Mouse (Mus musculus): ENCODE measurements at regions not wholly inside any gene's neighbourhood (a gene's known extent, or its start where the extent isn't known, plus 50 kb on each side); places are given as distances from the start of the nearest gene placed in this dataset.
A peak's percentile ranks its signal among the peaks of the same experiment; 100 is the strongest.

DNA sequence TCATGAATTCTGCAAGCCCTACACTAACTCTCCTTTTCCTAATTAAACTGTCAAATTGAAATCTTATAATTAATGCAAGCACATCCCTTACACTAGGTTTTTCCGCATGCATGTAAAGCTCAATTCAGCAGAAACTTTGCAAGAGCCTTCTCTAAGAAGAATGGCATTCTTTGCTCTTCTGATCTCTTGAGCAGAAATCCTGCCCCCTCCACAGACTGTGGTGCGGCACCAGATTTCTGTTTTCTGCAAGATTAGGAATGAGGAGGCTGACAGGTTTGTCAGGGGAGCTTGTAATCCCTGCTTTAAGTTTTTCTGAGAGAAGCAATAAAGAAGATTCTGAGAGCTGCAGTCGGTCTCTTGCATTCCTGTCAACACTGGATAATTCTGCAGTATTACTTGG is 482.3 kb downstream of the Cetn3 start:
- no peak for TF ChIP-seq CTCF (IDR thresholded peaks at IDR 0.05; ENCODE audit: low read depth)
- no peak overlapping the region for H3K27ac ChIP-seq (ENCODE audit: low read depth, low read length)
- H3K9me3 ChIP-seq (ENCODE audit: low read length), result no peaks in the 10 kb centered on the region

DNA sequence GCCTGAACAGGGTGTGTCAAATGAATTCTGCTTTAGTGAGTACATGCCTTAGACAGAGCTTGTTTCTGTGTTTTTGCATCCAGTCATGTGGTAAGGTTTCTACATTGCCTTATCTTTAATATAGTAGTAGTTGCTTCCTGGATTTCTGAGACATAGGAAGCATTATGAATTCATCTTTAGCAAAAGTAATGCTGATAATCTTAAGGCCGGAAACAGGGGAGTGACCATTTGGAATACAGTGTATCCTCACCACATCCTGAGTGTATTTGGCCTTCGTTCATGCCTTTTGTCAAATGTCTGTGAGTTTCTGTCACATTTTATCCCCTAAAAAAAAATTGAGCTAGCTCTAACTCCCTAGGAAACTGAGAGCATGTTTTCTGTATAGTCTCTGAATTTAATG is 482.9 kb downstream of the Cetn3 start:
- Histone ChIP-seq H3K27ac (ENCODE audit: low read depth, low read length) (no peak overlapping the region), H3K4me1 (ENCODE audit: insufficient read depth) (0 out of 2 replicates have a peak, but pooled peaks cover 4% of the 10 kb centered on the region), H3K4me2 (ENCODE audit: low read depth) (no peak overlapping the region), H3K4me3 (ENCODE audit: low read depth, low read length) (no peak overlapping the region), H3K9me3 (ENCODE audit: low read length) (no peaks in the 10 kb centered on the region), H3K27me3 (ENCODE audit: insufficient read depth, low read length) (no peaks in the 10 kb centered on the region), H3K9ac (no peak overlapping the region), H3K36me3 (ENCODE audit: insufficient read depth) (no peaks in the 10 kb centered on the region)
- ATAC-seq (0 out of 2 replicates have a peak, but pooled peaks have one; percentile 32), DNase-seq (no peak)
- no peak for TF ChIP-seq CTCF (IDR thresholded peaks at IDR 0.05; ENCODE audit: low read depth)
- 86% methylated on average over 2 of the region's 2 CpGs for WGBS

More for the DNA sequence above, 482.3 kb downstream of the Cetn3 start:
- H3K36me3 ChIP-seq (ENCODE audit: insufficient read depth), result no peaks in the 10 kb centered on the region
- H3K9ac ChIP-seq, result no peak overlapping the region
- H3K4me1 ChIP-seq (ENCODE audit: insufficient read depth), result 0 out of 2 replicates have a peak, but pooled peaks cover 4% of the 10 kb centered on the region
- 20% methylated on average over 3 of the region's 3 CpGs for WGBS
- H3K4me2 ChIP-seq (ENCODE audit: low read depth), result no peak overlapping the region
- peak; percentile 14 for DNase-seq
- no peaks in the 10 kb centered on the region for H3K27me3 ChIP-seq (ENCODE audit: insufficient read depth, low read length)
- no peak; the same call in 1 of the 2 replicates for ATAC-seq
- no peak overlapping the region for H3K4me3 ChIP-seq (ENCODE audit: low read depth, low read length)

DNA sequence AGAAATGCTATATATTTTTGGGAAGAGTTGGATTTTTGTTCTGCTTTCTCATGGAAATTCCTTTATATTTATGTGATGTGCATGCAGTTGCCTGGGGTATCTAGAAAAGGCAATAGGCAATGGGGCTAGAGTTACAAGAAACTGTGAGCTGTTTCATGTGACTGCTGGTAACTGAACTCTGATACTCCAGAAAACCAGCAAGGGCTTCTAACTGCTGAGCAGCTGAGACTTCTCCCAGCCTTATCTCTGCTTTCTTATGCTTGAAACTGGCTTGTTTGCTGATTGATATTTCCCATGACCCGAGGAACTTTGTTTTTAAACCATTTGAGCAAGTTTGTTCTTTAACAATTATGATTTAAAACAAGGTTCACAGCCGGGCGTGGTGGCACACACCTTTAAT is 491.9 kb downstream of the Cetn3 start:
- H3K36me3 ChIP-seq (ENCODE audit: insufficient read depth), result no peaks in the 10 kb centered on the region
- no peaks in the 10 kb centered on the region for H3K9me3 ChIP-seq (ENCODE audit: low read length)
- H3K4me1 ChIP-seq (ENCODE audit: insufficient read depth), result no peaks in the 10 kb centered on the region
- no peak for ATAC-seq
- no peak for DNase-seq
- 81% methylated on average over 3 of the region's 3 CpGs for WGBS
- no peak for TF ChIP-seq CTCF (IDR thresholded peaks at IDR 0.05; ENCODE audit: low read depth)
- no peak overlapping the region for H3K27ac ChIP-seq (ENCODE audit: low read depth, low read length)
- no peak overlapping the region for H3K4me2 ChIP-seq (ENCODE audit: low read depth)
- no peak overlapping the region for H3K9ac ChIP-seq
- no peaks in the 10 kb centered on the region for H3K27me3 ChIP-seq (ENCODE audit: insufficient read depth, low read length)
- no peak overlapping the region for H3K4me3 ChIP-seq (ENCODE audit: low read depth, low read length)

GRCm38 (mm10) chr13:82276001-82276400 is 493.1 kb downstream of the Cetn3 start:
- H3K27ac ChIP-seq (ENCODE audit: low read depth, low read length), result no peak overlapping the region
- no peaks in the 10 kb centered on the region for H3K36me3 ChIP-seq (ENCODE audit: insufficient read depth)
- H3K27me3 ChIP-seq (ENCODE audit: insufficient read depth, low read length), result no peaks in the 10 kb centered on the region
- ATAC-seq (no peak), DNase-seq (no peak)
- no peak for TF ChIP-seq CTCF (IDR thresholded peaks at IDR 0.05; ENCODE audit: low read depth)
- no peaks in the 10 kb centered on the region for H3K9me3 ChIP-seq (ENCODE audit: low read length)
- 87% methylated on average over 3 of the region's 3 CpGs for WGBS
- no peaks in the 10 kb centered on the region for H3K4me1 ChIP-seq (ENCODE audit: insufficient read depth)
- H3K9ac ChIP-seq, result no peak overlapping the region
- no peak overlapping the region for H3K4me3 ChIP-seq (ENCODE audit: low read depth, low read length)
- H3K4me2 ChIP-seq (ENCODE audit: low read depth), result no peak overlapping the region

DNA sequence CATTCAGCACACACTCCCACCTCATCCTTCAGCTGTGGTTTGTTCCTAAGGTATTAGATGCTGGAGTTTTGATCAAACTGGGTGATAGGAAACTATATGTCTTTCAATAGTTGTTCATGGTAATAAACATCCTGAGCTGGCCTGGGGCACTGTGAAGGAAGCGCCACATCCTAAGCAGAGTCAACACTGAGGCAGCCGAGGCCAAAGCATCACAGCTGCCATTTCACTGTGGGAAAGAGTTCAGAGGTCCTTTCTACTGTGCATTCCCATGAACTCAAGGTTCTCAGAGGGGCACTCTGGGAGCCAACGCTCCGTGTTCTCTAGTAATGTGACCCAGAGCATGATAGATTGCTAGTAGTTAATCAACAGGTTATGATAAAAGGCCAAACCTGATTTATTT is 497.9 kb downstream of the Cetn3 start:
- no peak for TF ChIP-seq CTCF (IDR thresholded peaks at IDR 0.05; ENCODE audit: low read depth)
- WGBS, result 83% methylated on average over 4 of the region's 4 CpGs
- Histone ChIP-seq H3K9me3 (ENCODE audit: low read length) (no peaks in the 10 kb centered on the region), H3K4me3 (ENCODE audit: low read depth, low read length) (no peak overlapping the region), H3K4me2 (ENCODE audit: low read depth) (no peak overlapping the region), H3K27ac (ENCODE audit: low read depth, low read length) (no peak overlapping the region), H3K4me1 (ENCODE audit: insufficient read depth) (no peaks in the 10 kb centered on the region), H3K27me3 (ENCODE audit: insufficient read depth, low read length) (no peaks in the 10 kb centered on the region), H3K36me3 (ENCODE audit: insufficient read depth) (no peaks in the 10 kb centered on the region), H3K9ac (no peak overlapping the region)
- DNase-seq (no peak), ATAC-seq (no peak)

DNA sequence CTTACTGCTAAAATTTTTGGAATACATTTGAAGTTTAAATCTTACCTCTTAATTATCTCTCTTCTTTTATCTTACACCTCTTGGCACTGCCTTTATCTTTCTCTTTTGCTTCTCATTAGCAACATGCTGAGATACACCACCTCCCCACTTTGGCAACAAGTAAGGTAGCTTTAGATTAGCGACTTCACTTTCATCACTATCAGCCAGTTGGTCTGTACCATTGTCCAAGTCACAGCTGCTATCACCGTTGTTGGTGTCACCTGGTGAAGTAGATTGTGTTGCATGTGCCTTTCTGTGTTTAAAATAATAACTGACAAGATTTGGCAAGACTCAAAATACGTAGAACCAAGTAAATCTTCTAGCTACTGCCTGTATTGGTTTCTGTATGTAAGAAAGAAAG is 513.0 kb downstream of the Cetn3 start:
- Histone ChIP-seq H3K27me3 (ENCODE audit: insufficient read depth, low read length) (no peaks in the 10 kb centered on the region), H3K4me2 (ENCODE audit: low read depth) (no peak overlapping the region), H3K9ac (no peak overlapping the region), H3K4me3 (ENCODE audit: low read depth, low read length) (no peak overlapping the region), H3K9me3 (ENCODE audit: low read length) (no peaks in the 10 kb centered on the region), H3K27ac (ENCODE audit: low read depth, low read length) (no peak overlapping the region), H3K4me1 (ENCODE audit: insufficient read depth) (no peaks in the 10 kb centered on the region), H3K36me3 (ENCODE audit: insufficient read depth) (no peaks in the 10 kb centered on the region)
- WGBS, result 39% methylated on average over 3 of the region's 3 CpGs
- TF ChIP-seq CTCF (IDR thresholded peaks at IDR 0.05; ENCODE audit: low read depth), result no peak
- ATAC-seq (no peak), DNase-seq (no peak)

DNA sequence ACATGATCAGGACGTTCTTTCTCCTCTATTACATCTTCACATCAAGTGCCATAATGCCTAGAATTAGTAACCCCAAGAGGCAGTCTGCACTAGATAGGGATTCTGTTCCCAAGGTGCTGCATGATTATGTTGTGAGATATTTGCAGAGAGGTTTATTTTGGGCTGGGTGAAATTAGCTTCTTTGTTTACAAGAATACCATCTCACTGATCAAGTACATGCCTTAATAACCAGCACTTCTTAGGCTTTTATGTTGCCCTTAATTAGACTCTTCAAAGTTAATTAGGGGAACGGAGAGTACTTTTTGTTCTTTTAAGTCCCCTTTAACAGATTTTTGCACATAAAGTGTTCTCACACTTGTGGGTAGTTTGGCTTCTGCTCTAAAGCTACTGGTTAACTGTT is 521.4 kb downstream of the Cetn3 start:
- H3K9ac ChIP-seq, result no peak overlapping the region
- no peak for ATAC-seq
- 17% methylated on average over 2 of the region's 2 CpGs for WGBS
- no peaks in the 10 kb centered on the region for H3K27me3 ChIP-seq (ENCODE audit: insufficient read depth, low read length)
- H3K9me3 ChIP-seq (ENCODE audit: low read length), result no peaks in the 10 kb centered on the region
- H3K4me1 ChIP-seq (ENCODE audit: insufficient read depth), result no peaks in the 10 kb centered on the region
- no peaks in the 10 kb centered on the region for H3K36me3 ChIP-seq (ENCODE audit: insufficient read depth)
- no peak for TF ChIP-seq CTCF (IDR thresholded peaks at IDR 0.05; ENCODE audit: low read depth)
- no peak for DNase-seq
- H3K4me2 ChIP-seq (ENCODE audit: low read depth), result no peak overlapping the region
- no peak overlapping the region for H3K27ac ChIP-seq (ENCODE audit: low read depth, low read length)
- no peak overlapping the region for H3K4me3 ChIP-seq (ENCODE audit: low read depth, low read length)

- Histone ChIP-seq H3K9ac (no peak overlapping the region), H3K27me3 (ENCODE audit: insufficient read depth, low read length) (no peaks in the 10 kb centered on the region), H3K27ac (ENCODE audit: low read depth, low read length) (no peak overlapping the region), H3K9me3 (ENCODE audit: low read length) (no peaks in the 10 kb centered on the region), H3K4me1 (ENCODE audit: insufficient read depth) (no peaks in the 10 kb centered on the region), H3K4me2 (ENCODE audit: low read depth) (no peak overlapping the region), H3K4me3 (ENCODE audit: low read depth, low read length) (no peak overlapping the region), H3K36me3 (ENCODE audit: insufficient read depth) (no peaks in the 10 kb centered on the region)
- WGBS, result 28% methylated on average over 6 of the region's 6 CpGs
- no peak for TF ChIP-seq CTCF (IDR thresholded peaks at IDR 0.05; ENCODE audit: low read depth)
- ATAC-seq (peak; percentile 43; the same call in 1 of the 2 replicates), DNase-seq (no peak)
Observed at GRCm38 (mm10) chr13:82305076-82305475, 522.2 kb downstream of the Cetn3 start.

All from forebrain, postnatal 0 days (tissue).